Mouse (Mus musculus) forebrain, postnatal 0 days (tissue): ENCODE measurements at regions not wholly inside any gene's neighbourhood (a gene's known extent, or its start where the extent isn't known, plus 50 kb on each side); places are given as distances from the start of the nearest gene placed in this dataset.
A peak's percentile ranks its signal among the peaks of the same experiment; 100 is the strongest.

Source experiments
- ATAC-seq: fragments of 200-750 bp; cut with Nextera tagmentation; 2 replicates; pipeline ENCODE4 v1.8.0; 2017; ENCODE audit warnings: mild to moderate bottlenecking, moderate library complexity
- DNase-seq: peaks from one replicate; pipeline ENCODE4 v3.0.0-alpha.2; 2015
- H3K27ac ChIP-seq: fragments of 300-500 bp; sonication (generic); 2 replicates; pipeline ENCODE4 v1.5.1; 2014; ENCODE audit warnings: low read depth, mild to moderate bottlenecking, antibody characterized with exemption, low read length, moderate library complexity, mixed read lengths
- H3K27me3 ChIP-seq: fragments of 300-500 bp; sonication (generic); 2 replicates; pipeline ENCODE4 v1.6.1; 2014; ENCODE audit warnings: mild to moderate bottlenecking, low read length, mixed read lengths; ENCODE audit not compliant: insufficient read depth
- H3K36me3 ChIP-seq: fragments of 300-500 bp; sonication (generic); 2 replicates; pipeline ENCODE4 v1.6.1; 2014; ENCODE audit warnings: mild to moderate bottlenecking, moderate library complexity; ENCODE audit not compliant: insufficient read depth
- H3K4me1 ChIP-seq: fragments of 300-500 bp; sonication (generic); 2 replicates; pipeline ENCODE4 v1.6.1; 2014; ENCODE audit warnings: antibody characterized with exemption; ENCODE audit not compliant: insufficient read depth
- H3K4me2 ChIP-seq: fragments of 300-500 bp; sonication (generic); 2 replicates; pipeline ENCODE4 v1.6.1; 2014; ENCODE audit warnings: low read depth, mild to moderate bottlenecking, moderate library complexity
- H3K4me3 ChIP-seq: fragments of 300-500 bp; sonication (generic); 2 replicates; pipeline ENCODE4 v1.5.1; 2014; ENCODE audit warnings: low read depth, low read length, mixed read lengths
- H3K9ac ChIP-seq: fragments of 300-500 bp; sonication (generic); 2 replicates; pipeline ENCODE4 v1.6.1; 2014; ENCODE audit warnings: mild to moderate bottlenecking
- H3K9me3 ChIP-seq: fragments of 300-500 bp; sonication (generic); 2 replicates; pipeline ENCODE4 v1.6.1; 2016; ENCODE audit warnings: low read length
- CTCF ChIP-seq: sonication (generic); IDR thresholded peaks from 2 replicates; pipeline ENCODE4 v1.5.1; 2016; ENCODE audit warnings: antibody characterized with exemption, control low read depth, low read depth
- WGBS: fragments of 180-500 bp; shearing (Covaris S2); extraction: QIAGEN DNeasy Blood & Tissue Kit; methylation state at CpG from one replicate; pipeline ENCODE4 v1.1.7; 2014; 5-methylcytosine and 5-hydroxymethylcytosine counted together

DNA sequence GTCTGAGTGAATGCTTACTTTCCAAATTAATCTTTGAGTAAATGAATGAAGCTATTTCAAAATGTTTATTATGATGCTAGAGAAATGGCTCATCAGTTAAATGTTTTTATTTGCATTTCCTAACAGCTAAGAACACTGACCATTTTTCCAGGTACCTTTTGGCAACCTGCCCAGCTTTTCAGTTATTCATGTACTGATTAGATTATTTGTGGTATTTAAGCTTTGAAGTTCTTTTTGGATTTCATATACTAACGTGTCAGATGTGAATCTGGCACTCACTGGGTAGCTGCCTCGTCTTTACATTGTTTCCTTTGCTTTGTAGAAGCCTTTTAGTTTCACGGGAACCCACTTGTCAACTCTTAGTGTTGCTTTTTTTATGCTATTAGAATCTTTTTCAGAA, 79.3 kb upstream of the Zfp280d start:
- no peak overlapping the region for H3K4me2 ChIP-seq
- TF ChIP-seq CTCF, result no peak
- H3K27me3 ChIP-seq, result no peaks in the 10 kb centered on the region
- H3K4me1 ChIP-seq, result peaks cover 12% of the 10 kb centered on the region
- ATAC-seq, result no peak
- 58% methylated on average over 3 of the region's 3 CpGs for WGBS
- no peaks in the 10 kb centered on the region for H3K36me3 ChIP-seq
- H3K9ac ChIP-seq, result no peak overlapping the region
- H3K9me3 ChIP-seq, result no peaks in the 10 kb centered on the region
- H3K4me3 ChIP-seq, result no peak overlapping the region
- no peak for DNase-seq
- no peak overlapping the region for H3K27ac ChIP-seq

- Histone ChIP-seq H3K36me3 (no peaks in the 10 kb centered on the region), H3K27me3 (no peaks in the 10 kb centered on the region), H3K27ac (no peak overlapping the region; the same call in 1 of the 2 replicates), H3K9ac (no peak overlapping the region), H3K9me3 (no peaks in the 10 kb centered on the region), H3K4me1 (peaks cover 12% of the 10 kb centered on the region), H3K4me3 (no peak overlapping the region), H3K4me2 (peak overlapping the region; percentile 19; the same call in 1 of the 2 replicates)
- TF ChIP-seq CTCF, result no peak
- peak; percentile 42 for DNase-seq
- ATAC-seq, result peak; percentile 67
- WGBS, result 62% methylated on average over 10 of the region's 10 CpGs
Observed at GRCm38 (mm10) chr9:72196626-72197330, 77.9 kb upstream of the Zfp280d start.

DNA sequence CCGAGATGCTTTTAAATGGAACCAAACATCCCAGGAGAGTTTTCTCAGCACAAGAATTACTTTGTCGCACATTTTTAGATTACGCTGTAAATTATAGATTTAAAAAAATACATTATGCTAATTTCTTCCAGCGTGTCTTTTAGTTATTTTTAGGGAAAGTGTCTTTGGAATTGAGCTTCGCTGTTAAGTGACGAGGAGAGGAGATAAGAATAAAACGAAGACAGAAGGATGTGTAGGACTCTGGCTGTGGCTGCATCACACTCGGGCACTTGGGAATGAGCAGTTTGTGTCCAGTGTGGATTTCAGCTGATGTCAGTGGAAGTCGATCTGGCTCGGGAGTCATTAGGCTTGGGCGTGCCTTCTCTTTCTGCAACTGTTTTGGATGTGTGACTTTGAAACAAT, 77.3 kb upstream of the Zfp280d start:
- Histone ChIP-seq H3K4me2 (peak overlapping the region; percentile 19), H3K36me3 (no peaks in the 10 kb centered on the region), H3K27ac (peak overlapping the region; percentile 45; the same call in 1 of the 2 replicates), H3K9me3 (no peaks in the 10 kb centered on the region), H3K4me3 (no peak overlapping the region), H3K4me1 (peaks cover 12% of the 10 kb centered on the region), H3K27me3 (no peaks in the 10 kb centered on the region), H3K9ac (no peak overlapping the region)
- WGBS, result 50% methylated on average over 11 of the region's 11 CpGs
- DNase-seq (peak; percentile 40), ATAC-seq (peak; percentile 51)
- TF ChIP-seq CTCF, result no peak

DNA sequence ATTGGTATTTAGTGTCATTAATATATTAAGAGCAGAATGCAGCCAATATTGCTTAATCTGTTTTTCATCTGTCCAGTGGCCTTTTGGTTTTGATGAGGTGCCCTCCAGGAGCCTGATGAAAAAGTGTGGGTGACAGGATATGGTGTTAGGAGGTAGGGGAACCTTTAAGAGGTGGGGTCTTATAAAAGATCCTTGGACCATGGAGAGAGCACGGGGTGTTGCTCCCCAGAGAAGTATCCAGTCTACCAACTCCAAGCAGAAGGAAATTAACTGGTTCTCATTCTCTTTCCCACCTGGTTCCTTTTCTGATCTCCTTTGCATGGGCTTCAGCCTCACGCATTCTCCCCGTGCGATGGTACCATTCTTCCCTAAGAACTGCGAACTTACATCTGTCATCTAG, 75.7 kb upstream of the Zfp280d start:
- H3K27ac ChIP-seq, result no peak overlapping the region
- ATAC-seq, result no peak

GRCm38 (mm10) chr9:72204357-72204905, 70.2 kb upstream of the Zfp280d start:
- no peak overlapping the region for H3K27ac ChIP-seq
- ATAC-seq, result no peak
- no peak for TF ChIP-seq CTCF
- no peaks in the 10 kb centered on the region for H3K27me3 ChIP-seq
- DNase-seq, result no peak
- no peak overlapping the region for H3K9ac ChIP-seq
- no peaks in the 10 kb centered on the region for H3K4me1 ChIP-seq
- no peaks in the 10 kb centered on the region for H3K36me3 ChIP-seq
- no peak overlapping the region for H3K4me2 ChIP-seq
- H3K9me3 ChIP-seq, result no peaks in the 10 kb centered on the region
- no peak overlapping the region for H3K4me3 ChIP-seq
- 79% methylated on average over 2 of the region's 2 CpGs for WGBS

More for the DNA sequence above, 75.7 kb upstream of the Zfp280d start:
- WGBS, result 94% methylated on average over 5 of the region's 5 CpGs
- H3K4me1 ChIP-seq, result peaks cover 12% of the 10 kb centered on the region
- TF ChIP-seq CTCF, result no peak
- H3K9ac ChIP-seq, result no peak overlapping the region
- no peaks in the 10 kb centered on the region for H3K27me3 ChIP-seq
- H3K4me3 ChIP-seq, result no peak overlapping the region
- no peak for DNase-seq
- H3K9me3 ChIP-seq, result no peaks in the 10 kb centered on the region
- no peaks in the 10 kb centered on the region for H3K36me3 ChIP-seq
- no peak overlapping the region for H3K4me2 ChIP-seq

DNA sequence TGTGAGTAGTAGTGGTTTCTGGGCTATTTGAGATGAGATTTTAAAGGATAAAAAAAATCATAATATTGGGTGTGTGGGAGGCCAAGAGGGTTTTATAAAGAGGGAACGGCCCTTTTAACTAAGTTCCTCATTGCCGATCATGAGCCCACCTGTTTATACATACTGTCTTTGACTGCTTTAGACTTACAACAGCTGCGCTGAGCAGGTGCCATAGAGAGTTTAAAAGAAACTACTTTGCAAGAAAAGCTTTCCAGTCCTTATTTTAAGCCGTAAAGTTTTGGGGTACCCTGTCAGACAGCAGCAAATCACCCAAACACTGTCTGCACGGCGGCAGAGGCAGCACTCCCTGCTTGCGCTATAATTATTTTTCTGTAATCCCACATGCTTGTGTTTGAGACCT, 68.8 kb upstream of the Zfp280d start:
- Histone ChIP-seq H3K9me3 (no peaks in the 10 kb centered on the region), H3K4me3 (no peak overlapping the region), H3K27me3 (no peaks in the 10 kb centered on the region), H3K27ac (no peak overlapping the region), H3K9ac (no peak overlapping the region), H3K36me3 (no peaks in the 10 kb centered on the region), H3K4me2 (no peak overlapping the region), H3K4me1 (no peaks in the 10 kb centered on the region)
- WGBS, result 73% methylated on average over 7 of the region's 7 CpGs
- no peak for TF ChIP-seq CTCF
- ATAC-seq, result no peak
- DNase-seq, result no peak

GRCm38 (mm10) chr9:72206911-72207310, 67.7 kb upstream of the Zfp280d start:
- H3K4me3 ChIP-seq, result no peak overlapping the region
- H3K36me3 ChIP-seq, result no peaks in the 10 kb centered on the region
- no peak overlapping the region for H3K27ac ChIP-seq
- WGBS, result 73% methylated on average over 2 of the region's 2 CpGs
- no peak for TF ChIP-seq CTCF
- no peaks in the 10 kb centered on the region for H3K4me1 ChIP-seq
- ATAC-seq (no peak), DNase-seq (no peak)
- no peaks in the 10 kb centered on the region for H3K27me3 ChIP-seq
- no peak overlapping the region for H3K4me2 ChIP-seq
- H3K9me3 ChIP-seq, result no peaks in the 10 kb centered on the region
- no peak overlapping the region for H3K9ac ChIP-seq
